Mouse (Mus musculus) myocyte (in vitro differentiated cells): Measurements from ENCODE around the gene Cst7.

Source experiments
- POLR2A ChIP-seq: IDR thresholded peaks from one replicate; pipeline ENCODE4 v1.6.1; 2011; ENCODE audit warnings: low read depth, mild to moderate bottlenecking, control low read depth, moderate library complexity; ENCODE audit not compliant: insufficient read length
- POLR2AphosphoS2 ChIP-seq: IDR thresholded peaks from one replicate; pipeline ENCODE4 v1.6.1; 2011; ENCODE audit warnings: low read depth, control low read depth; ENCODE audit not compliant: insufficient read length
- REST ChIP-seq: IDR thresholded peaks from one replicate; pipeline ENCODE4 v1.6.1; 2011; ENCODE audit warnings: mild to moderate bottlenecking, control low read depth, moderate library complexity; ENCODE audit not compliant: insufficient read depth, insufficient read length
- SRF ChIP-seq: IDR thresholded peaks from one replicate; pipeline ENCODE4 v1.6.1; 2011; ENCODE audit warnings: low read depth; ENCODE audit not compliant: control insufficient read depth, insufficient read length
- USF1 ChIP-seq: IDR thresholded peaks from one replicate; pipeline ENCODE4 v1.6.1; 2011; ENCODE audit warnings: low read depth, mild to moderate bottlenecking, control low read depth, moderate library complexity

- TF ChIP-seq POLR2A (no peak), POLR2AphosphoS2 (no peak), SRF (no peak), REST (no peak), USF1 (no peak)
Measured at GRCm38 (mm10) chr2:150604802-150605201, 34.6 kb downstream of the Cst7 start.
